Mouse (Mus musculus): ENCODE results near the gene Cbfa2t2. TPM values are rescaled to one million over a fixed set of nuclear protein-coding genes. Genes with fewer than 3 reads are reported as not detected.

Gene Cbfa2t2
- polyA plus RNA-seq, 1 experiment from 2014 or later, result 8.4 TPM

GRCm38 (mm10) chr2:154538710-154539109 lies 102.4 kb downstream of the Cbfa2t2 start:
- Histone ChIP-seq H3K4me1 (replicated peaks) (peaks cover 8% of the 10 kb centered on the region), H3K9me3 (replicated peaks) (no peaks in the 10 kb centered on the region), H3K27ac (no peak overlapping the region), H3K27me3 (no peaks in the 10 kb centered on the region), H3K4me2 (no peak overlapping the region), H3K36me3 (peaks cover 35% of the 10 kb centered on the region), H3K4me3 (replicated peaks) (no peak overlapping the region), H3K9ac (no peak overlapping the region)
- 30% methylated on average over 3 of the region's 3 CpGs for WGBS (ENCODE audit: insufficient replicate concordance)
- ATAC-seq (ENCODE audit: low read depth), result peak; percentile 53; the same call in 1 of the 2 replicates
- no peak for DNase-seq

- DNase-seq (no peak), ATAC-seq (ENCODE audit: low read depth) (no peak)
- Histone ChIP-seq H3K36me3 (peaks cover 27% of the 10 kb centered on the region), H3K4me3 (replicated peaks) (no peak overlapping the region), H3K27ac (no peak overlapping the region), H3K9me3 (replicated peaks) (no peaks in the 10 kb centered on the region), H3K27me3 (no peaks in the 10 kb centered on the region), H3K9ac (no peak overlapping the region), H3K4me1 (replicated peaks) (peaks cover 8% of the 10 kb centered on the region), H3K4me2 (no peak overlapping the region)
- 71% methylated on average over 3 of the region's 3 CpGs for WGBS (ENCODE audit: insufficient replicate concordance)
These were observed 103.4 kb downstream of the Cbfa2t2 start for GRCm38 (mm10) chr2:154539720-154540119.

GRCm38 (mm10) chr2:154541630-154542029 lies 105.3 kb downstream of the Cbfa2t2 start:
- 51% methylated on average over 2 of the region's 2 CpGs for WGBS (ENCODE audit: insufficient replicate concordance)
- peaks cover 14% of the 10 kb centered on the region; the same call in 1 of the 2 replicates for H3K36me3 ChIP-seq

GRCm38 (mm10) chr2:154543567-154544347 lies 107.5 kb downstream of the Cbfa2t2 start:
- H3K27me3 ChIP-seq, result peaks cover 3% of the 10 kb centered on the region
- peaks cover 7% of the 10 kb centered on the region for H3K4me1 ChIP-seq (replicated peaks)
- no peak for DNase-seq
- ATAC-seq (ENCODE audit: low read depth), result no peak
- H3K9me3 ChIP-seq (replicated peaks), result no peaks in the 10 kb centered on the region
- no peak overlapping the region for H3K27ac ChIP-seq
- H3K4me2 ChIP-seq, result no peak overlapping the region
- H3K9ac ChIP-seq, result no peak overlapping the region
- 0 out of 2 replicates have a peak, but pooled peaks cover 7% of the 10 kb centered on the region for H3K36me3 ChIP-seq
- H3K4me3 ChIP-seq (replicated peaks), result no peak overlapping the region
- 73% methylated on average over 9 of the region's 9 CpGs for WGBS (ENCODE audit: insufficient replicate concordance)

More at GRCm38 (mm10) chr2:154541630-154542029, 105.3 kb downstream of the Cbfa2t2 start:
- Histone ChIP-seq H3K4me2 (no peak overlapping the region), H3K27me3 (no peaks in the 10 kb centered on the region), H3K4me3 (replicated peaks) (no peak overlapping the region), H3K27ac (no peak overlapping the region), H3K9ac (no peak overlapping the region), H3K4me1 (replicated peaks) (peaks cover 8% of the 10 kb centered on the region), H3K9me3 (replicated peaks) (no peaks in the 10 kb centered on the region)
- DNase-seq (no peak), ATAC-seq (ENCODE audit: low read depth) (no peak)

GRCm38 (mm10) chr2:154546711-154547110 lies 110.4 kb downstream of the Cbfa2t2 start, which contains the start of gene 1700003F12Rik:
TSS of gene 1700003F12Rik (plus strand) at chr2:154547085.
- WGBS (ENCODE audit: insufficient replicate concordance), result 87% methylated on average over 10 of the region's 10 CpGs
- Histone ChIP-seq H3K4me2 (no peak within 1 kb of the TSS), H3K9ac (no peak within 1 kb of the TSS), H3K4me1 (replicated peaks) (peaks cover 19% of the 10 kb centered on the region), H3K36me3 (0 out of 2 replicates have a peak, but pooled peaks cover 1% of the 10 kb centered on the region), H3K27ac (no peak within 1 kb of the TSS), H3K9me3 (replicated peaks) (no peaks in the 10 kb centered on the region), H3K27me3 (peaks cover 33% of the 10 kb centered on the region), H3K4me3 (replicated peaks) (no peak within 1 kb of the TSS)
- ATAC-seq (ENCODE audit: low read depth) (no peak), DNase-seq (no peak)

- H3K4me1 ChIP-seq (replicated peaks), result peaks cover 32% of the 10 kb centered on the region
- WGBS (ENCODE audit: insufficient replicate concordance), result 41% methylated on average over 3 of the region's 3 CpGs
- peaks cover 41% of the 10 kb centered on the region for H3K27me3 ChIP-seq
- peak; percentile 55 for ATAC-seq (ENCODE audit: low read depth)
- H3K4me2 ChIP-seq, result peak overlapping the region; percentile 81; the same call in 1 of the 2 replicates
- H3K36me3 ChIP-seq, result no peaks in the 10 kb centered on the region
- H3K27ac ChIP-seq, result no peak overlapping the region
- no peak overlapping the region for H3K4me3 ChIP-seq (replicated peaks)
- peak overlapping the region; percentile 39; the same call in 1 of the 2 replicates for H3K9ac ChIP-seq
- H3K9me3 ChIP-seq (replicated peaks), result no peaks in the 10 kb centered on the region
- no peak for DNase-seq
These were observed 112.4 kb downstream of the Cbfa2t2 start for GRCm38 (mm10) chr2:154548688-154549087.

- Histone ChIP-seq H3K4me1 (replicated peaks) (peaks cover 32% of the 10 kb centered on the region), H3K4me3 (replicated peaks) (peak overlapping the region; percentile 49), H3K36me3 (no peaks in the 10 kb centered on the region), H3K27me3 (peaks cover 41% of the 10 kb centered on the region), H3K27ac (no peak overlapping the region), H3K9ac (peak overlapping the region; percentile 39), H3K9me3 (replicated peaks) (no peaks in the 10 kb centered on the region), H3K4me2 (peak overlapping the region; percentile 81)
- 5% methylated on average over 47 of the region's 48 CpGs for WGBS (ENCODE audit: insufficient replicate concordance)
- DNase-seq (peak; percentile 61), ATAC-seq (ENCODE audit: low read depth) (peak; percentile 42)
These were observed 113.0 kb downstream of the Cbfa2t2 start for GRCm38 (mm10) chr2:154549127-154549885.

- H3K4me1 ChIP-seq (replicated peaks), result peaks cover 32% of the 10 kb centered on the region
- no peaks in the 10 kb centered on the region for H3K9me3 ChIP-seq (replicated peaks)
- H3K36me3 ChIP-seq, result no peaks in the 10 kb centered on the region
- DNase-seq, result no peak
- no peak overlapping the region for H3K27ac ChIP-seq
- no peak overlapping the region for H3K9ac ChIP-seq
- H3K4me2 ChIP-seq, result peak overlapping the region; percentile 81
- no peak for ATAC-seq (ENCODE audit: low read depth)
- 13% methylated on average over 20 of the region's 20 CpGs for WGBS (ENCODE audit: insufficient replicate concordance)
- H3K27me3 ChIP-seq, result peaks cover 41% of the 10 kb centered on the region
- peak overlapping the region; percentile 49 for H3K4me3 ChIP-seq (replicated peaks)
These were observed 113.6 kb downstream of the Cbfa2t2 start for GRCm38 (mm10) chr2:154549886-154550189.

GRCm38 (mm10) chr2:154550937-154551336 lies 114.7 kb downstream of the Cbfa2t2 start:
- 47% methylated on average over 2 of the region's 2 CpGs for WGBS (ENCODE audit: insufficient replicate concordance)
- Histone ChIP-seq H3K4me2 (no peak overlapping the region), H3K27me3 (peaks cover 41% of the 10 kb centered on the region), H3K27ac (no peak overlapping the region), H3K9me3 (replicated peaks) (no peaks in the 10 kb centered on the region), H3K4me1 (replicated peaks) (peaks cover 32% of the 10 kb centered on the region), H3K4me3 (replicated peaks) (no peak overlapping the region), H3K36me3 (no peaks in the 10 kb centered on the region), H3K9ac (no peak overlapping the region)
- ATAC-seq (ENCODE audit: low read depth) (no peak), DNase-seq (no peak)

GRCm38 (mm10) chr2:154551476-154551875 lies 115.2 kb downstream of the Cbfa2t2 start, which contains the start of gene Actl10:
TSS of gene Actl10 (plus strand) at chr2:154551776.
- Histone ChIP-seq H3K4me3 (replicated peaks) (peak within 1 kb of the TSS; percentile 32), H3K4me2 (peak within 1 kb of the TSS; percentile 61), H3K9me3 (replicated peaks) (no peaks in the 10 kb centered on the region), H3K9ac (peak within 1 kb of the TSS; percentile 23; the same call in 1 of the 2 replicates), H3K27ac (no peak within 1 kb of the TSS), H3K27me3 (peaks cover 41% of the 10 kb centered on the region), H3K4me1 (replicated peaks) (peaks cover 32% of the 10 kb centered on the region), H3K36me3 (no peaks in the 10 kb centered on the region)
- no peak for ATAC-seq (ENCODE audit: low read depth)
- whole genome bisulfite sequencing (ENCODE audit: insufficient replicate concordance), result 71% methylated on average over 4 of the region's 4 CpGs
- DNase-seq, result no peak

GRCm38 (mm10) chr2:154551927-154552326 lies 115.6 kb downstream of the Cbfa2t2 start:
- Histone ChIP-seq H3K9me3 (replicated peaks) (no peaks in the 10 kb centered on the region), H3K4me3 (replicated peaks) (peak overlapping the region; percentile 32; the same call in 1 of the 2 replicates), H3K27ac (no peak overlapping the region), H3K9ac (peak overlapping the region; percentile 23; the same call in 1 of the 2 replicates), H3K27me3 (peaks cover 41% of the 10 kb centered on the region), H3K36me3 (no peaks in the 10 kb centered on the region), H3K4me1 (replicated peaks) (peaks cover 33% of the 10 kb centered on the region), H3K4me2 (peak overlapping the region; percentile 61)
- WGBS (ENCODE audit: insufficient replicate concordance), result 38% methylated on average over 21 of the region's 21 CpGs
- ATAC-seq (ENCODE audit: low read depth) (no peak), DNase-seq (no peak)
